Mouse (Mus musculus) thymus, adult 2 months (tissue): ENCODE measurements around the gene Prame.
"Not testable (repeated sequence)": the region's sequence is repeated elsewhere in the genome, so short reads cannot be mapped to it uniquely, and the experiment has no call there.

ENCODE experiments used
- CTCF ChIP-seq: fragments of 200-500 bp; IDR thresholded peaks from 2 replicates; pipeline ENCODE4 v1.5.1; 2012; ENCODE audit warnings: mild to moderate bottlenecking, control low read depth, low read length, moderate library complexity, borderline replicate concordance; ENCODE audit not compliant: control insufficient read depth, poor library complexity, insufficient read depth; ENCODE audit errors: extremely low read depth
- POLR2A ChIP-seq: fragments of 200-500 bp; IDR thresholded peaks from 2 replicates; pipeline ENCODE4 v1.6.1; 2012; ENCODE audit warnings: mild to moderate bottlenecking, low read length, control low read depth, moderate library complexity; ENCODE audit not compliant: control insufficient read depth, poor library complexity, insufficient read depth; ENCODE audit errors: extremely low read depth

DNA sequence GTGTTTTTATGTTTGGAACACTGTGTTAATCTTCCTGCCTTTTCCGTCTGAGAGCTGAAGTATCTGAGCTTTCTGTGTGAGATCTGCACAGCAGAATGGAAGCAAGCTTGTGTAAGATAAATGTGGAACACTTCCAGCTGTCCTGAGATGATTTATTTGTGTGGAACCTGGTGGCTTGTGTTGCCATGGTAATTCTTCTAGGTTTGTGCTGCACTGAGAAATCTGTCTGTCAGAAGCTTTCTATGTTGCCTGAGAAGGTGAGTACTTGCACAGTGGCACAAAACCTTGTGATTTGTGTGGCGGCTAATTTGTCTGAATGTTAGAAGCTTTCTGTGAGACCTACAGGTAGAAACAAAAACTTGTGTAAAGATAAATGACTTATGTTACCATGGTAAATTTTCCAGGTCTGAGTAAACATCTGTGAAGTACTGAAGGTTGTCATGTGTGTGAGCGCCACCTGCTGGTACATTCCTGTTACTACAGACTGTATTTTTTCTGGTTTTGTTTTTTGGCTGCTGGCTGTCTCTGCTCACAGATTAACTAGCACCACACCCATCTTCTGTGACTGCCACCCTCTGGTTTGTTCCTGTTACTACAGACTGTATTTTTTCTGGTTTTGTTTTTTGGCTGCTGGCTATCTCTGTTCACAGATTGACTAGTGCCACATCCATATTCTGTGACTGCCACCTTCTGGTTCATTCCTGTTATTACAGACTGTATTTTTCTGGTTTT is 26.0 kb downstream of the Prame start:
- TF ChIP-seq CTCF, POLR2A: not testable (repeated sequence)
